Mouse (Mus musculus): ENCODE measurements around the gene Fam118b.
A peak's percentile ranks its signal among the peaks of the same experiment; 100 is the strongest.

The Fam118b gene

GRCm38 (mm10) chr9:35267146-35267975 lies at the start of gene Fam118b, which contains the start of gene Rpusd4:
Gene Fam118b (minus strand): TSS chr9:35267805.
Gene Rpusd4 (plus strand): TSS chr9:35267865.
- peak; percentile 94 for DNase-seq (ENCODE audit: low spot score)

GRCm38 (mm10) chr9:35316771-35317211 lies 49.2 kb upstream of the Fam118b start:
- DNase-seq (ENCODE audit: low spot score): peak; percentile 64

GRCm38 (mm10) chr9:35314254-35314653 lies 46.6 kb upstream of the Fam118b start:
- no peak for DNase-seq (ENCODE audit: low spot score)

- no peak for DNase-seq (ENCODE audit: low spot score)
These were observed 46.0 kb upstream of the Fam118b start for GRCm38 (mm10) chr9:35313601-35314000.

GRCm38 (mm10) chr9:35312516-35312915 lies 44.9 kb upstream of the Fam118b start:
- no peak for DNase-seq (ENCODE audit: low spot score)

GRCm38 (mm10) chr9:35310377-35310776 lies 42.8 kb upstream of the Fam118b start:
- DNase-seq (ENCODE audit: low spot score): no peak

- no peak for DNase-seq (ENCODE audit: low spot score)
These were observed 39.9 kb upstream of the Fam118b start for GRCm38 (mm10) chr9:35307461-35307860.

GRCm38 (mm10) chr9:35302172-35302571 lies 34.6 kb upstream of the Fam118b start:
- DNase-seq (ENCODE audit: low spot score): no peak

GRCm38 (mm10) chr9:35297791-35298190 lies 30.2 kb upstream of the Fam118b start:
- DNase-seq (ENCODE audit: low spot score): no peak

GRCm38 (mm10) chr9:35293465-35293864 lies 25.9 kb upstream of the Fam118b start:
- no peak for DNase-seq (ENCODE audit: low spot score)

- no peak for DNase-seq (ENCODE audit: low spot score)
These were observed 23.3 kb upstream of the Fam118b start for GRCm38 (mm10) chr9:35290916-35291315.

- no peak for DNase-seq (ENCODE audit: low spot score)
These were observed 22.8 kb upstream of the Fam118b start for GRCm38 (mm10) chr9:35290417-35290816.

- DNase-seq (ENCODE audit: low spot score): peak; percentile 76
These were observed 22.4 kb upstream of the Fam118b start for GRCm38 (mm10) chr9:35289992-35290391.

GRCm38 (mm10) chr9:35286351-35286750 lies 18.7 kb upstream of the Fam118b start:
- no peak for DNase-seq (ENCODE audit: low spot score)

GRCm38 (mm10) chr9:35284351-35284750 lies 16.7 kb upstream of the Fam118b start:
- DNase-seq (ENCODE audit: low spot score): no peak

- DNase-seq (ENCODE audit: low spot score): peak; percentile 56
These were observed 15.9 kb upstream of the Fam118b start for GRCm38 (mm10) chr9:35283415-35284069.

- no peak for DNase-seq (ENCODE audit: low spot score)
These were observed 15.2 kb upstream of the Fam118b start for GRCm38 (mm10) chr9:35282851-35283200.

GRCm38 (mm10) chr9:35282006-35282850 lies 14.6 kb upstream of the Fam118b start:
- DNase-seq (ENCODE audit: low spot score): peak; percentile 85

GRCm38 (mm10) chr9:35278451-35278850 lies 10.8 kb upstream of the Fam118b start:
- DNase-seq (ENCODE audit: low spot score): no peak

GRCm38 (mm10) chr9:35277855-35278365 lies 10.3 kb upstream of the Fam118b start:
- no peak for DNase-seq (ENCODE audit: low spot score)

- DNase-seq (ENCODE audit: low spot score): peak; percentile 36
These were observed 541 bp upstream of the Fam118b start for GRCm38 (mm10) chr9:35267976-35268715.
